Mouse (Mus musculus) adrenal gland, adult (tissue): ENCODE data around the gene Serpinh1.

Experiments used
- DNase-seq, 2 experiments: peaks; one replicate each; pipeline ENCODE4 v3.0.0; 2022 to 2023; ENCODE audit warnings: low spot score in 1 of 2; ENCODE audit not compliant: inconsistent age in 2 of 2

Gene Serpinh1

GRCm38 (mm10) chr7:99375455-99375854, 22.4 kb upstream of the Serpinh1 start:
- DNase-seq: peak; percentile 67 to 92

- peak in 1 of 2 experiments; percentile 40 for DNase-seq
These were observed 21.3 kb upstream of the Serpinh1 start for GRCm38 (mm10) chr7:99374325-99374724.

GRCm38 (mm10) chr7:99366716-99367115, 13.7 kb upstream of the Serpinh1 start:
- no peak for DNase-seq

- peak; percentile 62 to 92 for DNase-seq
These were observed 12.0 kb upstream of the Serpinh1 start for GRCm38 (mm10) chr7:99365069-99365468.

GRCm38 (mm10) chr7:99362137-99362536, 9.1 kb upstream of the Serpinh1 start:
- no peak for DNase-seq

- DNase-seq: no peak
These were observed 7.9 kb upstream of the Serpinh1 start for GRCm38 (mm10) chr7:99360803-99361414.

- peak; percentile 59 to 61 for DNase-seq
These were observed 7.2 kb upstream of the Serpinh1 start for GRCm38 (mm10) chr7:99360021-99360802.

- DNase-seq: no peak
These were observed 5.3 kb upstream of the Serpinh1 start for GRCm38 (mm10) chr7:99358371-99358770.

- DNase-seq: peak; percentile 85 to 94
These were observed 4.2 kb upstream of the Serpinh1 start for GRCm38 (mm10) chr7:99357201-99357600.

GRCm38 (mm10) chr7:99356244-99356930, 3.3 kb upstream of the Serpinh1 start:
- peak; percentile 65 to 84 for DNase-seq

- peak; percentile 80 to 93 for DNase-seq
These were observed 2.7 kb upstream of the Serpinh1 start for GRCm38 (mm10) chr7:99355731-99356131.

GRCm38 (mm10) chr7:99351802-99352517, 1.1 kb downstream of the Serpinh1 start:
- peak; percentile 50 to 85 for DNase-seq

- peak; percentile 50 to 79 for DNase-seq
These were observed 1.8 kb downstream of the Serpinh1 start for GRCm38 (mm10) chr7:99351104-99351801.

GRCm38 (mm10) chr7:99349782-99350720, 3.0 kb downstream of the Serpinh1 start:
- DNase-seq: no peak

GRCm38 (mm10) chr7:99348883-99349282, 4.2 kb downstream of the Serpinh1 start:
- no peak for DNase-seq

- DNase-seq: no peak
These were observed 5.8 kb downstream of the Serpinh1 start for GRCm38 (mm10) chr7:99347268-99347667.

- DNase-seq: no peak
These were observed 9.5 kb downstream of the Serpinh1 start for GRCm38 (mm10) chr7:99343577-99343976.

GRCm38 (mm10) chr7:99340736-99341135, 12.3 kb downstream of the Serpinh1 start:
- DNase-seq: no peak

GRCm38 (mm10) chr7:99332774-99333480, 20.1 kb downstream of the Serpinh1 start:
- peak; percentile 85 to 96 for DNase-seq
